Mouse (Mus musculus): ENCODE data around the gene Bclaf1.

- TF ChIP-seq CTCF (IDR thresholded peaks at IDR 0.05; ENCODE audit: control insufficient read depth, insufficient read depth, low read length) (no peak), POLR2A (IDR thresholded peaks at IDR 0.05; ENCODE audit: borderline replicate concordance, control insufficient read depth, low read depth, low read length) (no peak)
Observed at GRCm38 (mm10) chr10:20312736-20313301, 550 bp downstream of the Bclaf1 start.
